In genomic region chr16:36985636-36986042, GRCm38 (mm10) we compare ENCODE assay signal across 12 mouse cellular contexts. TPM values are rescaled to one million over a fixed set of nuclear protein-coding genes. Genes with fewer than 3 reads are reported as not detected.
DNase-seq lines count a peak whose midpoint lies in the region; ATAC-seq and TF ChIP-seq lines count a peak whose summit lies in the region.
"Had no signal": no experiment of that assay in that cellular context is flagged by ENCODE, and none has a peak within 500 bp of the region (broad histone marks: within the 10 kb centered on the region; RNA-seq: fewer than 3 reads in every experiment).

No protein-coding gene starts in this region.

- no peak for TF ChIP-seq CTCF in liver, embryonic 14.5 days (IDR thresholded peaks at IDR 0.05; ENCODE audit: low read depth)

- H3K9ac ChIP-seq in kidney, embryonic 15.5 days: no peak overlapping the region
- H3K9ac ChIP-seq in liver, embryonic 14.5 days (replicated peaks): no peak overlapping the region
- H3K9ac ChIP-seq: hindbrain, embryonic 15.5 days; limb, embryonic 12.5 days had no signal

- H3K9me3 ChIP-seq in kidney, embryonic 15.5 days (replicated peaks): no peaks in the 10 kb centered on the region
- H3K9me3 ChIP-seq in liver, embryonic 14.5 days (ENCODE audit: control insufficient read depth, low read length): no peaks in the 10 kb centered on the region
- H3K9me3 ChIP-seq: hindbrain, embryonic 15.5 days; limb, embryonic 12.5 days had no signal

- H3K36me3 ChIP-seq in kidney, embryonic 15.5 days: no peaks in the 10 kb centered on the region
- no peaks in the 10 kb centered on the region for H3K36me3 ChIP-seq in liver, embryonic 14.5 days (replicated peaks; ENCODE audit: control insufficient read depth, insufficient read depth, low read depth)
- H3K36me3 ChIP-seq: hindbrain, embryonic 15.5 days; limb, embryonic 12.5 days had no signal

- no peak overlapping the region for H3K4me2 ChIP-seq in kidney, embryonic 15.5 days
- no peak overlapping the region for H3K4me2 ChIP-seq in liver, embryonic 14.5 days (ENCODE audit: low read depth)
- H3K4me2 ChIP-seq: hindbrain, embryonic 15.5 days; limb, embryonic 12.5 days had no signal

- H3K4me3 ChIP-seq in kidney, embryonic 15.5 days (replicated peaks): no peak overlapping the region
- no peak overlapping the region for H3K4me3 ChIP-seq in liver, embryonic 14.5 days (ENCODE audit: insufficient read depth in 1 of 2, low read depth in 2 of 2, low read length in 2 of 2)
- H3K4me3 ChIP-seq: hindbrain, embryonic 15.5 days; limb, embryonic 12.5 days had no signal

- TF ChIP-seq EP300 in liver, embryonic 14.5 days (IDR thresholded peaks at IDR 0.05; ENCODE audit: low read depth): no peak

- no peak overlapping the region for H3K27ac ChIP-seq in kidney, embryonic 15.5 days
- H3K27ac ChIP-seq in liver, embryonic 14.5 days: no peak overlapping the region
- H3K27ac ChIP-seq: hindbrain, embryonic 15.5 days; limb, embryonic 12.5 days had no signal

- H3K27me3 ChIP-seq in kidney, embryonic 15.5 days: no peaks in the 10 kb centered on the region
- H3K27me3 ChIP-seq in liver, embryonic 14.5 days (ENCODE audit: control insufficient read depth, insufficient read depth, low read length): no peaks in the 10 kb centered on the region
- H3K27me3 ChIP-seq: hindbrain, embryonic 15.5 days; limb, embryonic 12.5 days had no signal

- ATAC-seq in kidney, embryonic 15.5 days (replicated peaks; ENCODE audit: low FRiP score): no peak
- 0 out of 2 replicates have a peak, but pooled peaks have one; percentile 33 for ATAC-seq in liver, embryonic 14.5 days (ENCODE audit: insufficient read depth)
- ATAC-seq: forebrain, embryonic 14.5 days had no signal

- peak; percentile 16 for DNase-seq in kidney, adult 18-20 months
- peak; percentile 69 for DNase-seq in T-cell, adult 2 months (ENCODE audit: low spot score)
- peak in 2 of 3 experiments; percentile 26 to 27 for DNase-seq in liver, embryonic 14.5 days (ENCODE audit: low read depth in 3 of 3, low spot score in 3 of 3)
- peak; percentile 70 to 76 for DNase-seq in spleen, postnatal 36 days (ENCODE audit: low spot score in 2 of 2)
- DNase-seq in adrenal gland, adult (ENCODE audit: inconsistent age in 2 of 2, low spot score in 1 of 2): no peak
- no peak for DNase-seq in urinary bladder, adult 2 months (ENCODE audit: low spot score)
- no peak for DNase-seq in frontal cortex, adult 2 months (ENCODE audit: extremely low spot score in 1 of 2, low spot score in 1 of 2)

- WGBS in kidney, embryonic 15.5 days: 62% methylated on average over 5 of the region's 5 CpGs
- 17% methylated on average over 5 of the region's 5 CpGs for WGBS in liver, embryonic 14.5 days (ENCODE audit: insufficient replicate concordance)

- H3K4me1 ChIP-seq in kidney, embryonic 15.5 days: no peaks in the 10 kb centered on the region
- 0 out of 4 replicates have a peak, but pooled peaks cover 0 to 2% of the 10 kb centered on the region in 2 experiments for H3K4me1 ChIP-seq in liver, embryonic 14.5 days (replicated peaks; ENCODE audit: control insufficient read depth in 2 of 2, insufficient read depth in 2 of 2, low read length in 1 of 2)
- H3K4me1 ChIP-seq: hindbrain, embryonic 15.5 days had no signal

RNA-seq across cellular contexts. Expression of gene Fbxo40, which starts 4.6 kb away (rescaled TPM):
- 1.4 and 1.5 TPM in 2 replicates for polyA plus RNA-seq in kidney, embryonic 15.5 days (2015; fragmentation: Nextera tagmentation; extraction: Ambion mirVana)
- polyA plus RNA-seq in liver, embryonic 14.5 days (2012; rRNA removed): 0.06 TPM in 1 of 2 replicates, not detected in the other
- polyA plus RNA-seq in liver, embryonic 14.5 days (2014; fragmentation: Nextera tagmentation; extraction: Ambion mirVana): 0.04 TPM in 1 of 2 replicates, not detected in the other
- 0.01 TPM in 1 of 2 replicates, not detected in the other for polyA plus RNA-seq in urinary bladder, adult 2 months (2012; rRNA removed)
- polyA plus RNA-seq in frontal cortex, adult 2 months (2012; rRNA removed): 0.06 TPM in 2 replicates
- polyA plus RNA-seq: hindbrain, embryonic 15.5 days; neural tube, embryonic 14.5 days had no signal

RNA-seq across cellular contexts. Expression of gene Polq, which starts 25.9 kb away (rescaled TPM):
- 8.3 and 9.0 TPM in 2 replicates for polyA plus RNA-seq in kidney, embryonic 15.5 days (2015; fragmentation: Nextera tagmentation; extraction: Ambion mirVana)
- 5.9 and 8.7 TPM in 2 replicates for polyA plus RNA-seq in liver, embryonic 14.5 days (2012; rRNA removed)
- 9.0 and 11.3 TPM in 2 replicates for polyA plus RNA-seq in liver, embryonic 14.5 days (2014; fragmentation: Nextera tagmentation; extraction: Ambion mirVana)
- 0.51 and 0.66 TPM in 2 replicates for polyA plus RNA-seq in urinary bladder, adult 2 months (2012; rRNA removed)
- polyA plus RNA-seq in frontal cortex, adult 2 months (2012; rRNA removed): 1.8 and 1.9 TPM in 2 replicates

RNA-seq across cellular contexts. Expression of gene Hcls1, which starts 50.9 kb away (rescaled TPM):
- polyA plus RNA-seq in kidney, embryonic 15.5 days (2015; fragmentation: Nextera tagmentation; extraction: Ambion mirVana): 5.5 and 6.1 TPM in 2 replicates
- polyA plus RNA-seq in liver, embryonic 14.5 days (2012; rRNA removed): 7.3 and 12.3 TPM in 2 replicates
- polyA plus RNA-seq in liver, embryonic 14.5 days (2014; fragmentation: Nextera tagmentation; extraction: Ambion mirVana): 5.1 and 5.8 TPM in 2 replicates
- polyA plus RNA-seq in urinary bladder, adult 2 months (2012; rRNA removed): 13.8 and 14.3 TPM in 2 replicates
- 5.9 and 7.4 TPM in 2 replicates for polyA plus RNA-seq in frontal cortex, adult 2 months (2012; rRNA removed)

Comparison
In these comparisons a context has a peak if more than half of its experiments do, and no peak if none do; other contexts are left out.
1. DNase-seq: peak in kidney, adult 18-20 months (single experiment), T-cell, adult 2 months (single experiment), liver, embryonic 14.5 days (2 of 3) and spleen, postnatal 36 days (2 of 2); none in adrenal gland, adult (0 of 2), urinary bladder, adult 2 months (single experiment) and frontal cortex, adult 2 months (0 of 2).